Mouse (Mus musculus) kidney, adult 8-10 months (tissue): ENCODE measurements at regions not wholly inside any gene's neighbourhood (a gene's known extent, or its start where the extent isn't known, plus 50 kb on each side); places are given as distances from the start of the nearest gene placed in this dataset.
A peak's percentile ranks its signal among the peaks of the same experiment; 100 is the strongest.

Experiments used
- DNase-seq, 2 experiments: peaks; one replicate each; pipeline ENCODE4 v3.0.0; 2022

DNA sequence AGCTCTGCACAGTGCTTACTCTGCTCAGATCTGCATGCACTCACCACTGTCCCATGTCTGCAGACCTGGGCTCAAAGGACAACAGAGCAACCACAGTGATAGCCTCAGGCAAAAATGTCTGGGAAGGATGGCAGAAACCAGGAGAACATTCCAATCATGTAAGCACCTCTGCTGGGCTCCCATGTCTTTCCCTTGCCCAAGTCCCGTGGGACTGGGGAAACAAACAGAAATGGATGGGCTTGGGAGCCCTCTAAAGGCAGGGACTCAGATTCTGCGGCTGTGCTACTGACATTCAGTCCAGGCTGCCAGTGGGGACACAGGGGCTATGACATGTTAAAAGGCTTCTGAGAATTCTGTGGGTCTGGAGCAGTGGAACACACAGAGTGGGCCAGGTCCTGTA is 128.8 kb upstream of the Dock1 start:
- no peak for DNase-seq

DNA sequence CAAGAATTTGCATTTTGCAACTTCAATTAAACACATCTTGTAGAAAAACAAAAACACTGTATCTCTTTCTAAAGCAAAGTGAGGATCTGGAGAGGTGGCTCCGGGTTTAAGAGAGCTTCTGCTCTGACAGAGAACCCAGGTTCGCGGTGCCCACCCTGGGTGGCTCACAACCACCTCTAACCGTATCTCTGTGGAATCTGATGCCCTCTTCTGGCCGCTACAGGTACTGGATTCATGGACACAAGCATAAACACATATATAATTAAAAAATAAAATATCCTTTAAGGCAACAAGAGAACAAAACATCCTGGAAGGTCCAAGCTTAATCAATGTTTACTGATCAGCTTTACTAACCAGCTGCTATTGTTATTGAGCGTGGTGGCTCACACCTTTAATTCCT is 124.3 kb upstream of the Dock1 start:
- no peak for DNase-seq

GRCm38 (mm10) chr7:134549286-134549919 is 121.1 kb upstream of the Dock1 start:
- no peak for DNase-seq

DNA sequence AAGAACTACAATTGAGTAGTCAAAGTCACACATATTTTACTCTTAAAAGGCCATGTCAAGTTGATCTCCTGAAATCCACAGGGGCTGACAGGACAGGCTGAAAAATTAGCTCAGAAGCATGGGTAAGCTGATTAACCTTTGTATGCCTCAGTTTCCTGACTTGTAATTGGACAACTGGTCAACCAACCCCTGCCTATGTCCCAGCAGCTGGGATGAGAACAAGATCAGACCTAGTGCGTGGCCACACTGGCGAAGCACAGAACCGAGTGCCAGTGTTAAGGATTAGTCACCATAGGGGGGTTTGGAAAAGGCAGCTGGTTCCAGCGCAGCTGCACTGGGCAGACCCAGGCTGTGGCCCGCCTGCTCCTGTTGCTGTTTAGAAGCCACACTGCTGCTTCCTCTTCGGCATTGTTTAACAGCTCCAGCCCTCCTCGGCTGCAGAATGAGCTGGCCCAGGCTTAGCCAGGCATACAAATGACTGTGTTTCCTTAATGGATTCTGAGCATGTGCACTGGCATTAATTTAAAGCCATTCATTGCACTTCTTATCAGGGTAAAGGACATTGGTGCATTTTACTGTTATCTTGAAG is 120.1 kb upstream of the Dock1 start:
- DNase-seq, result peak in 1 of 2 experiments; percentile 44

DNA sequence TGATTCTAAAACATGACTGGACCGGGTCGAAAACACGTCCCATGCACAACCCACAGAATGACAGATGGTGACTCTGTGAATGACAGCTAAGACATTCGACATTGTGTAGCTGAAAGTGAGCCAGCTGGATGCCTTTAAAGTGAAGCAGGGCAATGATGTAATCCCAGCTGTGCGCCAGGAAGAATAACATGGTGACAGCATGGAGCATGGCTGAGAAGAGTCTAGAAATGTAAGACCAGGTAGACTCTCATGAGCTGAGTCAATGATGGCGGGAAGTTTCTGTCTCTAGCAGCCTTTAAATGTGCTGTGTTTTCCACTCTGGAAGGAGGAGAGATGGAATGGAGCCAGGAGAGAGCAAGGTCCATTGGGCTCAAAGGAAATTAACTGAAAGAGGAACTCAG is 118.4 kb upstream of the Dock1 start:
- DNase-seq, result peak; percentile 73 to 76

GRCm38 (mm10) chr7:134556061-134556460 is 114.4 kb upstream of the Dock1 start:
- no peak for DNase-seq

DNA sequence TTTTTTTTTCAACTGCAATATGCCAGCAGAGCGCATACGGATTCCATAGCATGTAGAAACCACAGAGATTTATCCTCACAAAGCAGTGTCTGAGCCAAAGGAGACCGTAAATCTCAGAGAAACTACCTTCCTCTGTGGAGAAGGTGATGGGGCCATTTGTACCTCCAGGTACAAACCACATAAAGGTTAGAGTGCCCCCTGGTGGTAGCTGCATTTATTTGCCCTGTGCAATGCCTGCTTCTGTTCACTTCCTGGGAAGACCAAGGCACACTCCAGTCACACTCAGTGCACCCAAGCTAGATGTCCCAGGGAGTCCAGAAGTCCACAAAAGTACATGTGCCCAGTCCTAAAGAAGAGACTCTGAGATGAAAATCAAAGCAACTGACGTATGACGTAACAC is 104.1 kb upstream of the Dock1 start:
- DNase-seq, result peak; percentile 62 to 86

DNA sequence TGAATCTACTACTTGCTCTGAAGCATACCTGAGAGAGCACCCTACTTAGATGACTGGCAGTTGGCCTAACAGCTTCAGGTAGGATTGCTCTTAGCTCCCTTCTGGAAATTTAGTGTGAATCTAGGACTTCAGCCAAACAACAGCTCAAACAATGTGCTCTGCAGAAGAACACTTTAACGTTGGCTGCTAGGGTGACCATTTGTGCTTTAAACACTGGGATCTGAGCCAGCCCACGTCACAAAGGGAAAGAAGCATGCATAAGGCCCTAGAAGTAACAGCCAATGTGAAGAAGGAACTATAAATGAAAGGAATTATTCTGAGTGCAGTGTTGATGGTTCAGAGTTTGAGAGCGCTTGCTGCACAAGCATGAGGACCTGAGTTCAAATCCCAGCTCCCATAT is 101.2 kb upstream of the Dock1 start:
- no peak for DNase-seq

DNA sequence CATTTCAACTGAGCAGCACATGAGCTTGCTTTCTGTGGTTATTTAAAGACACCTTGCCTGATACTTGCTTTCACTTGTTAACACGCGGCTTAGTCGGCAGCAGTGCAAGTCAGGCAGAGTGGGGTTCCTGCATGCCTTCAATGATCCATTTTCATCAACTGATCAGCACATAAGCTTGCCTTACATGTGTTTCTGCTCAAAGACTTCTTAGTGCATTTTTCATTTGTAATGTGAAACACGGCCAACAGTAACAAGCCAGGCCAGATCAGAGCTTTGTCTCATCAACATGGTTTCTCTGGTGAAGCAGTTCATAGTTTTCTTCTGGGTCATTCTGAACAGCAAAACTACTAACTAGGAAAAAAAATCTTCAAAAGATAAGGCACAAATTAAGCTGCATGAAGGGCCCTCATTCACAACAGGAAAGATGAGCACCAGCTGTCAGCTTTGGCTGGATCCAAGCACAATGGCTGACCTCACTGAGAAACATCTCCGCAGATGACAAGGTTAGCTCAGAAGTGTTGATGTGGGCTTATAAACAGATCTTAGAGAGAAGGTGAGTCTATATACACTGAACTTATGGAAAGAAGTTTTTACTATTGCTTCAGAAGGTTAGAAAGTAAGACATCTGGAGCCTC is 100.2 kb upstream of the Dock1 start:
- no peak for DNase-seq

DNA sequence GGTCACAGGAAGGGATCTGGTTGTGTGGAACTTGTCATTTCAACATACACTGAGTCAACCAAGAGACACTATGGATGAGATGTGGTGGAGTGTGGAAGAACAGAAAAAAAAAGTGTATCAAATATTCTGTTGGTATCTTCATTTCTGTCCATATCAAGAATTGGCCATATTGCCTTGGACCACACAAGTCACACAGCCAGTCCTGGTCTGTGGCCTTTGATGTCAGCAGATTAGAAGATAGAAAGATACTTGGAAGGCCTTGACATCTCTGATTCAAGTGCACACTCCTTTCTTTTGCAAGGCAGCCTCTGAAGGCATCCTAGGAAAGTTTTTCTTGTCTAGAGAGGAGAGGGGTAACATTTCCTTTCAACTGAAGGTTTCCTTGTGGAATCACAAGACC is 88.7 kb upstream of the Dock1 start:
- DNase-seq, result no peak

DNA sequence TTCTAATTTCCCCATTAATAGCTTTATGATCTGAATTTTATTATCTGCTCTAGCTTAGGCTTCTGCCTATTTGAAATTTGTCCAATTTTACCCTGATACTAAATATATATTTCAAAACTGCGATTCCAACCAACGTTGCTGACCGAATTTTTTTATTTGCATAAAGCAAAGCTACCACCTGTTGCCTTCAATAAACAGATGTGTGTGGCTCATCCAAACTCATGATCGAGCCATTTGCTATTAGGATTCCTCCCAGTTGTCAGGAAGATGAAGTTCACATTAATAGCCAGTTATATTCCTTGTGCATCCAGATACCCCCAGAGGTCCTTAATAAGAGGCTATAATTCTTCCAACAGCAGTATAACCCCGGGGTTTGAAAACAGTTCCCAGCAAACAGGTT is 85.0 kb upstream of the Dock1 start:
- DNase-seq, result no peak

GRCm38 (mm10) chr7:134586990-134587389 is 83.5 kb upstream of the Dock1 start:
- no peak for DNase-seq

DNA sequence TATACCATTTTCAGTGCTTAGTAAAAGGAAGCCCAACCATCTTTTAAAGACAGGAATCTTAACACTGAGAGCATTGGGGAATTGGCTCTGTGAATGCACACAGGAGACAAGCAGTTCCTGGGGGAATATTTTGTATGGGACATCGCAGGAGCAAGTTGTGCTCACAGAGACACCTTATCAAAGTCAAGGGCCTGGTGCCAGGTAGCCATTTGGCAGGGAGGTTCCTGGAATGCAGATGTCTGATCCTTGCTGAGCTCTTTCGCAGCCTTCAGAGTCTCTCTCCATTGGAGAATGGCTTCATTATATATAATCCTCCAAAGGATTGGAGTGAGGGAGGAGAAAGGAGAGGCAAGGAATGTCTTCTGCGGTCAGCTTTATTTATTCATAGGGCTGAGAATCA is 62.6 kb upstream of the Dock1 start:
- no peak for DNase-seq

DNA sequence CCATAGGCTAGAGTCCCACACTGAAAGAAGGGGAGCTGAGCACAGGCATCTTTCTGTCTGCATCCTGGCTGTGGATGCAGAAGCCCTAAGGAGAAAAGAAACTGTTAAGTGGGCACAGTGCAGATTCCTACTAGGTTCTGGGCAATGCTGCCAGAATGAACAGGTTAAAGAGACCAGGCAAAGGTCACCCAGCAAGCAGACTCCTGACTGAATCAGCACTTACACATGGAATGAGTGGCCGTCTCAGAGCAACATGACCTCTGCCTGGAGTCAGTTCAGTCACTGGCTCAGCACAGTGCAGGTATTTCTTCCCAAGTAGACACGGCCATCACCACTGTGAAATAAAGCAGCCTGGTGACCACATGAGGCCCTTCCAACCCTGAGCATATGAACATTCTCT is 60.3 kb upstream of the Dock1 start:
- DNase-seq, result peak; percentile 65 to 83

DNA sequence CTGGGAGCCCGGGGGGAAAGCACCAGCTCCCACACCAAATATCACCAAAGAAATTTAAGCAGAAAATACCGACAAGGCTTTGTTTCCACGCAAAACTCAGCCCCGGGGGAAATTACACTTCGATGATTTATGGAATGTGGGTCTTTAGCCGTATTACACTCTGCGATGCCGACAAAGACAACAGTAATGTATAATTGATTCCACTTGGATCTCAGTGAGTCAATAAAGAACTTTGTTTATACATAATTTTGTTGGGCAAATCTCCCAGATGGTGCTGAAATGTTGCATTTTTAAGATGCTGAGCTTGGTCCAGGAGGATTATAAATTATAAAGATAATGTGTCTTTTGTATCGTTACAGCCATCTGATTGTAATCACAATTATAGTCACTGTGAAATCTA is 59.1 kb upstream of the Dock1 start:
- no peak for DNase-seq

- DNase-seq, result peak; percentile 70 to 93
Observed at GRCm38 (mm10) chr7:134612175-134612633, 58.2 kb upstream of the Dock1 start.

DNA sequence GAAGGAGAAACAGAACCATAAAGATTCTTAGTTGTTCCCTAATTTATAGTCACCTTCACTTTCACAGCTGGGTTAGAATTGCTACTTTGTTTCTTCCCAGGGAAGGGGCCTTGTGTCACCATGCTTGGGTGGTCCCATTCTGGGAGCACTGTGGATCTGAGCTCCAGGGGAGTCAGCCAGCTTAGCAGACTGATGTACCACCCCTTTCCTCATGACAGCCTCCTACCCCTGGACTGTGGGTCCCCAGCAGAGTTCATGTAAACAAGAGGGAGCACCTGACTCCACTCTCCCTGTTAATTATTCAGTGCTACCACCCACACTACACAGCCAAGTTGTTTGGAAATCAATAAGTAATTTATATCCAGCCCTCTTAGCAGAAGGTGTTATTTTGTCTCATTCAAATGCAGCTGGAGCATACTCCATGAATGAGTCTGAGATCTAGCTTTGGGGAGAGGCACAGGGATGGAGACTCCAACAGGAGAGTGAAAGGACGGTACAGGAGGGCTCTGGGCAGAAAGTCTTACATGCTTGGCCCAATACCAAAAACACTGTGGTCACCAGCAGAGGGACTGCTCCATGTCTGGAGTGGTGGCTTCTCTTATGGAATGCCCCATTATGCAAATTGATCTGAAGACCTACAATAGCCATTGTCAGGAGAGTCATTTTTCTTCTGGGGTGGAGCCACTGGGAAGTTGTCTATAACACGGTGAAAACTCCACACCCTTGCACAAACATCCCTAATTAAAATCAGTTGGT is 51.1 kb upstream of the Dock1 start:
- peak in 1 of 2 experiments; percentile 43 for DNase-seq

GRCm38 (mm10) chr7:134620006-134620405 is 50.4 kb upstream of the Dock1 start:
- no peak for DNase-seq
